Mouse (Mus musculus): ENCODE results near the gene Il1r2.

Il1r2 gene

GRCm38 (mm10) chr1:40073779-40074178, at the start of gene Il1r2:
Gene Il1r2 (plus strand): TSS chr1:40074079.
- DNase-seq: no peak

- no peak for DNase-seq
Measured at GRCm38 (mm10) chr1:40024554-40025320, 49.1 kb upstream of the Il1r2 start.

GRCm38 (mm10) chr1:40025416-40025815, 48.5 kb upstream of the Il1r2 start:
- no peak for DNase-seq

GRCm38 (mm10) chr1:40027116-40027620, 46.7 kb upstream of the Il1r2 start:
- no peak for DNase-seq

- DNase-seq: no peak
Measured at GRCm38 (mm10) chr1:40028207-40028998, 45.5 kb upstream of the Il1r2 start.

GRCm38 (mm10) chr1:40029597-40029996, 44.3 kb upstream of the Il1r2 start:
- DNase-seq: no peak

GRCm38 (mm10) chr1:40030287-40030975, 43.4 kb upstream of the Il1r2 start:
- no peak for DNase-seq

GRCm38 (mm10) chr1:40030976-40031356, 42.9 kb upstream of the Il1r2 start:
- no peak for DNase-seq

- no peak for DNase-seq
Measured at GRCm38 (mm10) chr1:40031626-40032025, 42.3 kb upstream of the Il1r2 start.

- DNase-seq: no peak
Measured at GRCm38 (mm10) chr1:40033315-40033714, 40.6 kb upstream of the Il1r2 start.

GRCm38 (mm10) chr1:40033743-40034420, 40.0 kb upstream of the Il1r2 start:
- no peak for DNase-seq

GRCm38 (mm10) chr1:40037831-40038230, 36.0 kb upstream of the Il1r2 start:
- no peak for DNase-seq

GRCm38 (mm10) chr1:40045686-40046085, 28.2 kb upstream of the Il1r2 start:
- DNase-seq: no peak

- DNase-seq: no peak
Measured at GRCm38 (mm10) chr1:40046600-40046999, 27.3 kb upstream of the Il1r2 start.

GRCm38 (mm10) chr1:40051157-40051556, 22.7 kb upstream of the Il1r2 start:
- no peak for DNase-seq

GRCm38 (mm10) chr1:40052156-40052555, 21.7 kb upstream of the Il1r2 start:
- no peak for DNase-seq

- DNase-seq: no peak
Measured at GRCm38 (mm10) chr1:40053071-40053470, 20.8 kb upstream of the Il1r2 start.

GRCm38 (mm10) chr1:40055051-40055450, 18.8 kb upstream of the Il1r2 start:
- no peak for DNase-seq

GRCm38 (mm10) chr1:40055963-40056362, 17.9 kb upstream of the Il1r2 start:
- DNase-seq: no peak

GRCm38 (mm10) chr1:40057351-40057750, 16.5 kb upstream of the Il1r2 start:
- no peak for DNase-seq

- DNase-seq: no peak
Measured at GRCm38 (mm10) chr1:40058013-40058412, 15.9 kb upstream of the Il1r2 start.

- DNase-seq: no peak
Measured at GRCm38 (mm10) chr1:40059122-40059774, 14.6 kb upstream of the Il1r2 start.

Data from kidney, adult 18-20 months (tissue).